Comparison of ENCODE assay signal across 31 mouse cellular contexts in the genomic region with DNA sequence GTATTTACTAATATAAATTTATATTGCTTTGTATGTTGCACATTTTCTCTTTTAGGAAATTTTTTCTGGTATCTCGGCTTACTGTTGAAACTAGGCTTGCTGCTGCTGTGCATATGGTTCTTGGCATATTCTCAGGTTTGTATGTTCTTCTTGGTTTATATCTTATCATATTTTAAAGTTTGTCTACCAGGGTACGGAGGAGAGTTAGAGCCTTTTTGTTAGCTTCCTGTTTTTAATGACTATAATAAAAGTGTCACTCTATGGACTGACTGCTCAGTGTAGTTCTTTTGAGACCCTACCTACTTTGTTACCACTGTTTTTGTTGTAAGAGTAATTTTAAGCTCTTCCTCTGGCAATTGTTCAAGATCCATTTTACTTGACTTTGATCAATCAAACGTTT.
"Had no signal": no experiment of that assay in that cellular context is flagged by ENCODE, and none has a peak within 500 bp of the region (broad histone marks: within the 10 kb centered on the region; RNA-seq: fewer than 3 reads in every experiment).

No protein-coding gene starts in this region.

- H3K36me3 ChIP-seq: liver, embryonic 15.5 days; midbrain, embryonic 12.5 days; midbrain, embryonic 13.5 days had no signal

- DNase-seq: left cerebral cortex, postnatal 4 days; liver; liver, embryonic 13.5 days; liver, postnatal 0 days; lung, adult 18-20 months; lung, adult 2 months; lung, embryonic 14.5 days; lung, postnatal 10 days; lung, postnatal 14 days; lung, postnatal 36 days; lung, postnatal 4 days; midbrain, embryonic 14.5 days had no signal

- H3K27ac ChIP-seq: limb, embryonic 12.5 days; limb, embryonic 13.5 days; limb, embryonic 15.5 days; liver, embryonic 12.5 days; liver, embryonic 13.5 days; liver, embryonic 14.5 days; liver, embryonic 15.5 days; lung, embryonic 15.5 days; macrophage; midbrain, embryonic 10.5 days; midbrain, embryonic 12.5 days; midbrain, embryonic 13.5 days; midbrain, embryonic 15.5 days had no signal

- H3K27me3 ChIP-seq: limb, embryonic 12.5 days; limb, embryonic 13.5 days; limb, embryonic 15.5 days; liver, embryonic 12.5 days; liver, embryonic 13.5 days; liver, embryonic 15.5 days; lung, embryonic 15.5 days; megakaryocyte, embryonic 14.5 days; midbrain, embryonic 12.5 days; midbrain, embryonic 13.5 days; midbrain, embryonic 15.5 days had no signal

- H3K4me3 ChIP-seq: limb, embryonic 10.5 days; limb, embryonic 12.5 days; limb, embryonic 13.5 days; limb, embryonic 15.5 days; liver, embryonic 12.5 days; liver, embryonic 13.5 days; liver, embryonic 15.5 days; lung, embryonic 15.5 days; megakaryocyte, embryonic 14.5 days; midbrain, embryonic 10.5 days; midbrain, embryonic 12.5 days; midbrain, embryonic 13.5 days; midbrain, embryonic 15.5 days; myocyte had no signal

- ATAC-seq: liver, embryonic 12.5 days; liver, postnatal 0 days; lung, postnatal 0 days; midbrain, embryonic 13.5 days; midbrain, embryonic 15.5 days; midbrain, embryonic 16.5 days had no signal

- H3K9me3 ChIP-seq: limb, embryonic 10.5 days; limb, embryonic 12.5 days; limb, embryonic 13.5 days; limb, embryonic 15.5 days; liver, embryonic 12.5 days; liver, embryonic 13.5 days; liver, embryonic 15.5 days; lung, embryonic 15.5 days; megakaryocyte, embryonic 14.5 days; midbrain, embryonic 10.5 days; midbrain, embryonic 12.5 days; midbrain, embryonic 13.5 days; midbrain, embryonic 15.5 days had no signal

- H3K9ac ChIP-seq: limb, embryonic 12.5 days; limb, embryonic 13.5 days; limb, embryonic 15.5 days; liver, embryonic 12.5 days; liver, embryonic 13.5 days; liver, embryonic 14.5 days; liver, embryonic 15.5 days; liver, postnatal 0 days; lung, embryonic 14.5 days; lung, embryonic 15.5 days; midbrain, embryonic 12.5 days; midbrain, embryonic 13.5 days; midbrain, embryonic 15.5 days had no signal

- H3K4me1 ChIP-seq: limb, embryonic 15.5 days; liver, embryonic 15.5 days; lung, embryonic 15.5 days; megakaryocyte, embryonic 14.5 days; midbrain, embryonic 15.5 days had no signal

- H3K4me2 ChIP-seq: limb, embryonic 12.5 days; limb, embryonic 13.5 days; limb, embryonic 15.5 days; liver, embryonic 11.5 days; liver, embryonic 12.5 days; liver, embryonic 13.5 days; liver, embryonic 15.5 days; lung, embryonic 14.5 days; lung, embryonic 15.5 days; midbrain, embryonic 11.5 days; midbrain, embryonic 12.5 days; midbrain, embryonic 13.5 days; midbrain, embryonic 15.5 days had no signal
